Mouse (Mus musculus) myocyte (in vitro differentiated cells): Measurements from ENCODE around the gene Nt5c.

Experiments
- POLR2AphosphoS2 ChIP-seq: IDR thresholded peaks from one replicate; pipeline ENCODE4 v1.6.1; 2011; ENCODE audit warnings: low read depth, control low read depth; ENCODE audit not compliant: insufficient read length
- TCF3 ChIP-seq: IDR thresholded peaks from one replicate; pipeline ENCODE4 v1.6.1; 2011; ENCODE audit warnings: low read depth, control low read depth; ENCODE audit not compliant: insufficient read length

DNA sequence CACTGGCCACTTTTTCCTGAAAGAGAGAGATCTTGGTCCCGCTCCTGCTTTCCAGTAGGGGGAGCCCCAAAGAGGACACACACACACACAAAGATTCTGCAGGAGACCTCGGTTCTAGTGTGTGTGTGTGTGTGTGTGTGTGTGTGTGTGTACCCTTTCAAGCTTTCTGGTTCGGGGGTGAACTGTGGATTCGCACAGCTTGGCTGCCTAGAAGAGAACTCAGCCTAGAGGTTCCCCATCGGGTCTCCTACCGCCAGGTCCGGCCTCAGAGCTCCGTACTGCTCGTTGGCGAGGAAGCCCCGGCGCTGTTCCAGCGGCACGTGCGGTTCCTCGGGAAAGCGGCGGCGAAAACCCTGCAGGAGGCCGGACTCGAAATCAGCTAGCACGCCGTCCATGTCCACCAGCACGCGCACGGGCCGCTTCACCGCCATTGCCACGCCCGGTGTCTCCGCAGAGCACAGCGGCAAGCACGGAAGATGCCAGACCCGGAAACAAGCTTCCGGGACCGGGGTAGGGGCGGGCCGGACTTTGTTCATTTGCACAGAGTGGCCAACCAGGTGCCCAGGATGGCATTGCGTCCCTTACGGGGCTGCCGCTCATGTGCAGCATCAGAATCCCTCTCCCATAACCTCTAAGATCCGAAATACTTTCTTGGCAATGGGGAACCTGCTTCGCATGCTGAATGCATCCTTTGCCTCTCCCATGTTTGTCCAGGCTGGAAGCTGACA lies at the start of gene Nt5c:
- TF ChIP-seq TCF3, result no peak
- TF ChIP-seq POLR2AphosphoS2, result peak; percentile 87
